Mouse (Mus musculus): ENCODE results near the gene Krt20.

Gene Krt20

GRCm38 (mm10) chr11:99437972-99438371 lies at the start of gene Krt20:
Krt20 (minus strand) TSS chr11:99438150.
- Histone ChIP-seq H3K36me3 (ENCODE audit: control insufficient read depth, insufficient read depth, low read length, poor library complexity, severe bottlenecking) (no peaks in the 10 kb centered on the region), H3K27me3 (ENCODE audit: control insufficient read depth, insufficient read depth, low read length, poor library complexity, severe bottlenecking) (no peaks in the 10 kb centered on the region)
- no peak for DNase-seq (ENCODE audit: low read depth, low spot score)

DNA sequence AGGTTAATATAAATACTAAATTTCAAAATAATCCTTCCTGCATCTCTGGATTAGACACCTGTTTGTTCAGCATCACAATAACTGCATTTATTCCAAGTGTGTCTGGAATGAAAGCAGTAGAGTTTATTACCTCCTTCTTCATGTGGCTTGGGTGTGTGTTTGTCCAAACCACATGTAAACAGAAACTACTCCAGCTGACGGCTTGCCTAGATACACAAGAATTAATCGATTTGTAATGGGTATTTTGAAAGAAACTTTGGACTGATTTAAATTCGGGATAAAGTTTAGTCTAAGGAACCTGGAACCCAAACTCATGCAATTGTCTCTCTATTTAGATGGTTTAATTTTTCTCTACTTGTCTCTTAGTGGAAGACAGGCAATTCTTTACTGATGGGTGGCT lies 37.0 kb upstream of the Krt20 start:
- H3K36me3 ChIP-seq (ENCODE audit: control insufficient read depth, insufficient read depth, low read length, poor library complexity, severe bottlenecking), result no peaks in the 10 kb centered on the region
- no peak for DNase-seq (ENCODE audit: low read depth, low spot score)
- no peaks in the 10 kb centered on the region; the same call in 1 of the 2 replicates for H3K27me3 ChIP-seq (ENCODE audit: control insufficient read depth, insufficient read depth, low read length, poor library complexity, severe bottlenecking)

- no peak for DNase-seq (ENCODE audit: low read depth, low spot score)
- H3K27me3 ChIP-seq (ENCODE audit: control insufficient read depth, insufficient read depth, low read length, poor library complexity, severe bottlenecking), result no peaks in the 10 kb centered on the region; the same call in 1 of the 2 replicates
Measured at GRCm38 (mm10) chr11:99473433-99473832, 35.5 kb upstream of the Krt20 start.

GRCm38 (mm10) chr11:99472405-99472804 lies 34.5 kb upstream of the Krt20 start:
- H3K36me3 ChIP-seq (ENCODE audit: control insufficient read depth, insufficient read depth, low read length, poor library complexity, severe bottlenecking), result no peaks in the 10 kb centered on the region
- no peak for DNase-seq (ENCODE audit: low read depth, low spot score)
- H3K27me3 ChIP-seq (ENCODE audit: control insufficient read depth, insufficient read depth, low read length, poor library complexity, severe bottlenecking), result no peaks in the 10 kb centered on the region; the same call in 1 of the 2 replicates

More at GRCm38 (mm10) chr11:99473433-99473832, 35.5 kb upstream of the Krt20 start:
- H3K36me3 ChIP-seq (ENCODE audit: control insufficient read depth, insufficient read depth, low read length, poor library complexity, severe bottlenecking), result no peaks in the 10 kb centered on the region

DNA sequence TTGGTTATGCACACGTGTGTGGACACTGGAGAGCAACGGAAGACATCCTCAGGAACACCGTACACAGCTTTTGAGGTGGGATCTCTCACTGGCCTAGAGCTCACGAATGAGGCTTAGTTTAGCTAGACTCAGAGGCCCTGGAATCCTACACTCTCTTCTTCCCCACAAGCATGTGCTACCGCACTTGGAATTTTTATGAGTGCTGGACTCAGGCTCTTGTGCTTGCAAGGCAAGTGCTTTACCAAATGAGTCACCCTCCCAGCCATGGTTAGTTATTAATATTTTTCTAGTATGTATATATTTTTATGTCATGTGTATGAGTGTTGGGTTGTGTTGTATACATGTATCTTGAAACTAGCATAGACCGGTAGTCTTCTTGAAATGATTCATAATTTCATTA lies 34.0 kb upstream of the Krt20 start:
- no peak for DNase-seq (ENCODE audit: low read depth, low spot score)
- Histone ChIP-seq H3K27me3 (ENCODE audit: control insufficient read depth, insufficient read depth, low read length, poor library complexity, severe bottlenecking) (no peaks in the 10 kb centered on the region), H3K36me3 (ENCODE audit: control insufficient read depth, insufficient read depth, low read length, poor library complexity, severe bottlenecking) (no peaks in the 10 kb centered on the region)

DNA sequence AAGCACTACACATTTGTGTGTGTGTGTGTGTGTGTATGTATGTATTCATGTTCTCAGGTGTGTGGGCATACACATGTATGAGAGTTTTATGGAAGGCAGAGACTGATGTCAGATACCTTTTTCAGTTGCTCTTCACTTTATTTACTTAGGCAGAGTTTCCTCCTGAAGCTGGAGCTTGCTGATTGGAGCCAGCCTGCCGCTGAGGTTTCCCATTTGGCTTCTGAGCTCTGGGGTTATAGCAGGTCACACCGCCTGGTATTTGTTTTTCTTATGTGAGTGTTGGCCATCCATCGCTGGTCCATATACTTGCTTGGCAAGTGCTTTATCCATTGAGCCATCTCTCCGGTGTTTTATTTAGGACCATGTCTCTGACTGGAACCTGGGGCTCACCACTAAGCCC lies 31.3 kb upstream of the Krt20 start:
- no peak for DNase-seq (ENCODE audit: low read depth, low spot score)
- H3K36me3 ChIP-seq (ENCODE audit: control insufficient read depth, insufficient read depth, low read length, poor library complexity, severe bottlenecking), result no peaks in the 10 kb centered on the region
- no peaks in the 10 kb centered on the region for H3K27me3 ChIP-seq (ENCODE audit: control insufficient read depth, insufficient read depth, low read length, poor library complexity, severe bottlenecking)

DNA sequence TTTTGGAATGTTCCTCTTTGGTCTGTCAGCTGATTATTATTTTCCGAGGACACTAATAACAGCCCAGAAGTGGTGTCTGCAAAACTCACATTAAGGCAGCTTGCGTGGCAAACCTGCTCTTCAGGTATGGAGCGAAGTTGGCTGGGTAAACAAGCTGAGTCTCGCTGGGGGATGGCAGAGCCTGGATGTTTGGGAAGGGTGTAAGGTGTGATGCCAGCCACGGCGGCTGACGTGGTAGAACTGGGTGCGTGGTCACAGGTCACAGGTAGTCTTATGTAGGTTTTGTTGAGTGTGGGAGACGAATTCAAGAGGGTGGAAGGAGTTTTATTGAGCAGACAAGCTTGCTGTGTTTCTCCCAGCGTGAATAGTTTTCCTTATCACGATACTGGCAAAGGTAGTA lies 30.6 kb upstream of the Krt20 start:
- Histone ChIP-seq H3K27me3 (ENCODE audit: control insufficient read depth, insufficient read depth, low read length, poor library complexity, severe bottlenecking) (no peaks in the 10 kb centered on the region; the same call in 1 of the 2 replicates), H3K36me3 (ENCODE audit: control insufficient read depth, insufficient read depth, low read length, poor library complexity, severe bottlenecking) (no peaks in the 10 kb centered on the region)
- no peak for DNase-seq (ENCODE audit: low read depth, low spot score)

DNA sequence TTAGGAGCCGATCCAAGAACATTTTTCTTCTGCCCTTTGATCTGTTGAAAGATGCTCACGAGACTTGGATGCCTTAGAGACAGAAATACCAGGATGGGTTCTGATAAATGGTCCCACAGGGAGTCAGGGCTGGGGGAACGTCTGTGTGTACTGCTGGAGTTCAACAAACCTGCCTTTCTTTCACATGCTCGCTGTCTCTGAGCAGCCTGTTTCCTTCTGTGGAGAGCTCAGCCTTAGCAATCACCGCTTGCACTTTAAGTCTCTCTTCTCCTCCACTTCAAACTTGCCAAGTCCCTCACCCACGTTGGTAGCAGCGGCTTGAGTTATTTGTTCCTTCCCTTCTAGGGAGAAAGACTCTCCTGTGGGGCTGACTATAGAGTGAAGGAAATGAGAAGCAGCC lies 28.4 kb upstream of the Krt20 start:
- H3K27me3 ChIP-seq (ENCODE audit: control insufficient read depth, insufficient read depth, low read length, poor library complexity, severe bottlenecking), result no peaks in the 10 kb centered on the region; the same call in 1 of the 2 replicates
- DNase-seq (ENCODE audit: low read depth, low spot score), result no peak
- H3K36me3 ChIP-seq (ENCODE audit: control insufficient read depth, insufficient read depth, low read length, poor library complexity, severe bottlenecking), result no peaks in the 10 kb centered on the region

- DNase-seq (ENCODE audit: low read depth, low spot score), result peak; percentile 73
- Histone ChIP-seq H3K36me3 (ENCODE audit: control insufficient read depth, insufficient read depth, low read length, poor library complexity, severe bottlenecking) (no peaks in the 10 kb centered on the region), H3K27me3 (ENCODE audit: control insufficient read depth, insufficient read depth, low read length, poor library complexity, severe bottlenecking) (no peaks in the 10 kb centered on the region; the same call in 1 of the 2 replicates)
Measured at GRCm38 (mm10) chr11:99464836-99465235, 26.9 kb upstream of the Krt20 start.

DNA sequence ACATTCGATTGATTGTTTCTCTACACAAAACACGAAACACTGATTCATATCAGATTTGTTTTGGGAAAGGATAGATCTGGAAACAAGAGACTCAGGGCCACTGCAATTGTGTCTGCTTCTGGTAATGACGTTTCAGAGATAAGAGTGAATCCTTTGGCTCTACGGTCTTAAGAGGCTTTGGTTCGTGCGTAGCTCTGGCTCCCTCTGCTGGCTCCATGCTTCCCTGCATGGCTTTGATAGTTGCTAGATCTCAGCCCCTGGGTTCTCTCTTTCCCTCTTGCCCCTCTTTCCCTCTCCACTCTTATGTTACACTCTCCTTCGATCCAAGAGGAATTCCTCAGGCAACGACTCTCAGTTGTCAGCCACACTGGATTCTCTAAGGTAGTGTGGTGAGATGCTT lies 25.2 kb upstream of the Krt20 start:
- DNase-seq (ENCODE audit: low read depth, low spot score), result peak; percentile 73
- Histone ChIP-seq H3K27me3 (ENCODE audit: control insufficient read depth, insufficient read depth, low read length, poor library complexity, severe bottlenecking) (no peaks in the 10 kb centered on the region; the same call in 1 of the 2 replicates), H3K36me3 (ENCODE audit: control insufficient read depth, insufficient read depth, low read length, poor library complexity, severe bottlenecking) (no peaks in the 10 kb centered on the region)

- Histone ChIP-seq H3K27me3 (ENCODE audit: control insufficient read depth, insufficient read depth, low read length, poor library complexity, severe bottlenecking) (no peaks in the 10 kb centered on the region; the same call in 1 of the 2 replicates), H3K36me3 (ENCODE audit: control insufficient read depth, insufficient read depth, low read length, poor library complexity, severe bottlenecking) (no peaks in the 10 kb centered on the region)
- DNase-seq (ENCODE audit: low read depth, low spot score), result no peak
Measured at GRCm38 (mm10) chr11:99461736-99462135, 23.8 kb upstream of the Krt20 start.

GRCm38 (mm10) chr11:99458887-99459286 lies 20.9 kb upstream of the Krt20 start:
- Histone ChIP-seq H3K27me3 (ENCODE audit: control insufficient read depth, insufficient read depth, low read length, poor library complexity, severe bottlenecking) (no peaks in the 10 kb centered on the region; the same call in 1 of the 2 replicates), H3K36me3 (ENCODE audit: control insufficient read depth, insufficient read depth, low read length, poor library complexity, severe bottlenecking) (no peaks in the 10 kb centered on the region)
- no peak for DNase-seq (ENCODE audit: low read depth, low spot score)

- Histone ChIP-seq H3K36me3 (ENCODE audit: control insufficient read depth, insufficient read depth, low read length, poor library complexity, severe bottlenecking) (no peaks in the 10 kb centered on the region), H3K27me3 (ENCODE audit: control insufficient read depth, insufficient read depth, low read length, poor library complexity, severe bottlenecking) (no peaks in the 10 kb centered on the region)
- no peak for DNase-seq (ENCODE audit: low read depth, low spot score)
Measured at GRCm38 (mm10) chr11:99454759-99455158, 16.8 kb upstream of the Krt20 start.

DNA sequence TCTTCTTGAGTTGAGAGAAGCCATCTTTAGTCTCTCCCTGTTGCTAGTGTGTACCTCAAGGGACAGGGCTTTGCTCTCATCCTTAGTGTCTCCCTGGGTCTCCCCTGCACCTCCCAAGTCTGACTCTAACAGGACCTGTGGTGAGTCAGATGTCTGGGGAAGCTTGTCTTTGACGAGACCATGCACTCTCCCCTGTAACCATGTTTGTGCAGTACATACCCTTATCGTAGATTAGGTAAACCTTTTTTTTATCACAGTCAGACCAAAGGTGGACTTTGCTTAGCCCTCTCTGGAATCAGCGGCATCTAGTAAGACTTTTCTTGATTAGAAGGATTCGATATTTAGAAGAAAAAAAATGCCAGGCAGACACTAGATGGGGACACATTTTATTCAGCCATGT lies 16.1 kb upstream of the Krt20 start:
- DNase-seq (ENCODE audit: low read depth, low spot score), result no peak
- no peaks in the 10 kb centered on the region for H3K27me3 ChIP-seq (ENCODE audit: control insufficient read depth, insufficient read depth, low read length, poor library complexity, severe bottlenecking)

GRCm38 (mm10) chr11:99448769-99449168 lies 10.8 kb upstream of the Krt20 start:
- Histone ChIP-seq H3K27me3 (ENCODE audit: control insufficient read depth, insufficient read depth, low read length, poor library complexity, severe bottlenecking) (no peaks in the 10 kb centered on the region), H3K36me3 (ENCODE audit: control insufficient read depth, insufficient read depth, low read length, poor library complexity, severe bottlenecking) (no peaks in the 10 kb centered on the region)
- DNase-seq (ENCODE audit: low read depth, low spot score), result no peak

More for the DNA sequence above, 16.1 kb upstream of the Krt20 start:
- H3K36me3 ChIP-seq (ENCODE audit: control insufficient read depth, insufficient read depth, low read length, poor library complexity, severe bottlenecking), result no peaks in the 10 kb centered on the region

- no peaks in the 10 kb centered on the region for H3K36me3 ChIP-seq (ENCODE audit: control insufficient read depth, insufficient read depth, low read length, poor library complexity, severe bottlenecking)
- no peak for DNase-seq (ENCODE audit: low read depth, low spot score)
- no peaks in the 10 kb centered on the region for H3K27me3 ChIP-seq (ENCODE audit: control insufficient read depth, insufficient read depth, low read length, poor library complexity, severe bottlenecking)
Measured at GRCm38 (mm10) chr11:99441220-99441619, 3.3 kb upstream of the Krt20 start.

All from splenic B cell, adult 2 months (primary cell).